Mouse (Mus musculus) stomach, postnatal 0 days (tissue): ENCODE results near the gene Zfp963.
"Not testable (repeated sequence)": the region's sequence is repeated elsewhere in the genome, so short reads cannot be mapped to it uniquely, and the experiment has no call there.

Experiments used
- CTCF ChIP-seq: IDR thresholded peaks from 2 replicates; pipeline ENCODE4 v1.5.1; 2016; ENCODE audit warnings: antibody characterized with exemption, low read depth, mild to moderate bottlenecking, moderate library complexity
- EP300 ChIP-seq: optimal IDR thresholded peaks from 2 replicates; pipeline ENCODE3; 2016; ENCODE audit warnings: antibody characterized with exemption

- TF ChIP-seq CTCF, EP300: not testable (repeated sequence)
Observed at GRCm38 (mm10) chr8:69710624-69711023, 39.1 kb downstream of the Zfp963 start, which contains the start of gene Zfp869.
